Mouse (Mus musculus) erythroblast, embryonic 14.5 days (primary cell): ENCODE measurements at regions not wholly inside any gene's neighbourhood (a gene's known extent, or its start where the extent isn't known, plus 50 kb on each side); places are given as distances from the start of the nearest gene placed in this dataset.

Experiments used
- GATA1 ChIP-seq: IDR thresholded peaks from 2 replicates; pipeline ENCODE4 v1.6.1; 2012; ENCODE audit warnings: low read length, inconsistent platforms, mixed read lengths
- TAL1 ChIP-seq: IDR thresholded peaks from 3 replicates; pipeline ENCODE4 v1.6.1; 2012; ENCODE audit warnings: low read length, inconsistent platforms, mixed read lengths

- TF ChIP-seq TAL1 = no peak
- TF ChIP-seq GATA1 = no peak
Measured at GRCm38 (mm10) chr1:137452749-137453148, 492.5 kb upstream of the Nr5a2 start.
